Mouse (Mus musculus): ENCODE data around the gene Cenpo.
"Not testable (repeated sequence)": the region's sequence is repeated elsewhere in the genome, so short reads cannot be mapped to it uniquely, and the experiment has no call there.

Gene Cenpo

GRCm38 (mm10) chr12:4233572-4234508, at the start of gene Cenpo, which contains the start of gene Ptrhd1:
Gene Cenpo (minus strand): TSS chr12:4234294.
Gene Ptrhd1 (plus strand): TSS chr12:4234027.
- DNase-seq (ENCODE audit: low read depth, low spot score) = peak; percentile 99

DNA sequence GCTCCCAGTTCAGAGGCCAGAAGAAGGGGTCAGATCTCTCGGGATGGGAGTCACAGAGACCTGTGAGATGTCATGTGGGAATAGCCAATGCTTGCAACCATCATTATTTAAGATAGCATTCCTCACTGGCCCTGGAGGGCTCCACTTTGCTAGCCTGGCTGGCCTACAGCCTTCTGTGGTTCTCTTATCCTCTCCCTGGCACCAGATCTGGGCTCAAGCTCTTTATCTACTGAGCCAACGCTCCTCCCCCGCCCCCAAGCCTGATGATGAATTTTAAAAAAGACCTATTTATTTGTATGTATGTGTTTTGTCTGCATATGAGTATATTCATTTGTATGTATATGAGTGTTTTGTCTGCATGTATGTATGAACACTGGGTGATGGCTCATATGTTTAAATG, 45.8 kb upstream of the Cenpo start:
- no peak for DNase-seq (ENCODE audit: low read depth, low spot score)

DNA sequence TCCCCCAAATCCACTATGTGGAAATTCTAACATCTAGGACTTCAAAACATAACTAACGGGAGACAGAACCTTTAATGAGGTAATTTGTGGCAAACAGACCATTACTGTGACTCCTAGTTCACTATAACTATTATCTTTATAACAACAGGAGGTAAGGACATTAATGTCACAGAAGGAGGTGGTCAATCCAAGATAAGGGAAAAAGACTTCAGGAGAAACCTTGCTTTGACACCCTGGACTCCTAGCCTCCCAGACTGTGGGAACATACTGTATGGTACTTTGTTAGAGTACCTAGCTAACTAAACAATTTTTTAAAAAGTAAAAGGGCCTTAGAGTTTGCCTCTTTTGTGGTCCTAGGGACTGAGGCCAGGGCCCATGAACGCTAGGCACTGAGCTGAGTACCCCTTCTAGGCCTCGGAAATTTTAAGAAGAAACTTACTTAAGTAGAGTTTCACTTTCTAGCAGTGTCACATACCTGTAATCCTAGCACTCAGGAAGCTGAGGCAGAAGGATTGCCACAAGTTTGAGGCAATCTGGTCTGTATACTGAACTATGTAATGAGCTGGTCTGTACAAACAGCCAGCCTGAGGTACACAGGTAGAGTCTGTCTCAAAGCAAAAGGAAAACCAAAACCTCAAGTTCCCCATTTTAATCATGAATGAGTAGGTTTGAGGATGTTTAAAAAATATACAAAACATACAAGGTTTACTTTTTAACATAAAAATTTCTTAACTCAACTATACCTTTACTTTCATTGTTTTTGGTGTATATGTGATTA, 45.1 kb upstream of the Cenpo start:
- DNase-seq (ENCODE audit: low read depth, low spot score) = peak; percentile 83

DNA sequence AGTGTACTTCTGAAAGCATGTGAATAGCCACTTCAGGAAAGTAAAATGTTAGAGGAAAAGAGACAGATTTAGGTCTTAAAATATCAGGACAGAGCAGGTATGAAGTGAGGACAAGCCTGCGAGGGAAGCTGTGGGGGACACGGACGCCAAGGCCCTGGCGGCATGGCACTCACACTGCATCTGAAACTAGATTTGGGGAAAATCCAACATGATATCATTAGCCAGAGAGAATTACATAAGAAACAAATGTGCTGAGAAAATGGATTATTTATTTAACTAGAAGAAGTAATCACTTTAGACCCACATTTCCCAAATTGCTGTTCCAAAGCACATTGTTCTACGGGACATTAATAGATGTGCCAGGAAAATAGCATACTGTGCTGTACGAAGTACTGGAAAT, 37.0 kb upstream of the Cenpo start:
- DNase-seq (ENCODE audit: low read depth, low spot score) = no peak

- DNase-seq (ENCODE audit: low read depth, low spot score) = no peak
Measured at GRCm38 (mm10) chr12:4267765-4268164, 33.7 kb upstream of the Cenpo start.

DNA sequence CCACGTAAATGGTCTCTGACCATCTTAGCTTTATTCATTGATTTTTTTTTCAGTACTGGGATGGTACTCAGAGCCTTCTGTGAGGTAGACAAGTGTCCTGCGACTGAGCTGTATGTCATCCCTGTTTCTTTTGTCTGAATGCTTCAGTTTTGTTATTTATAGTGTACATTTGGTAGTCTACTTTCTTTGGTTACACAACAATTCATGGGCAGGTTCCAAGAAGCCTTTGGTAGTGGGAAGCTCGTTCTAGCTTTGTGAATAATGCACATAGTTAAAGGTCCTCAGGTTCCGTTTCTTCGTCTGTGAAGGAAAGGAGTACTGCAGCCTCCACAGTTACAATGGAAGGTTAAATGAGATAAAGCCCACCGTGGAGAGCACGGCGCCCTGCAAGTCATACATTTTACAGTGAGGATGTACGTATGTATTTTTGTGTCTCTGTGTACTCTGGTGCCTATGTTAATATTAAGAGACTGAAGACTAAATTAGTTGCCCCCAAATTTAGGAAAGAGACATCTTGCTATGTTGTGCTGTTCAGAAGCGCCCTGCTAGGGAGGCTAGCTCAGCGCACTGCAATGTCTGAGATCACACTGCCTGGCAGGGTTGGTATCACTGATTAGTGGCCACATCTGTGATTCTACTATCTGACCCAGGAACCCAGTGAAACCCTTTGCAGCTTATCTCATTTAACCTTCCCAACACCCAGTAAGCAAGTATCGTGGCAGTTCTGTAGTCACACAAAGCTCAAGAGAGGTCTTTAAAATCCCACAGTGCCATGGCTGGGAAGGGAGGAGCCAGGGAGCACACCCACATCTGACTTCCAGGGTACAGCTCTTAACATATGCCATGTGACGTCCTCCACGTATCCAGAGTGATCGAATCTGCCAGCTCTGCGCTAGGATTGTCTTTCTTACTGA, 18.9 kb upstream of the Cenpo start:
- DNase-seq (ENCODE audit: low read depth, low spot score) = no peak

DNA sequence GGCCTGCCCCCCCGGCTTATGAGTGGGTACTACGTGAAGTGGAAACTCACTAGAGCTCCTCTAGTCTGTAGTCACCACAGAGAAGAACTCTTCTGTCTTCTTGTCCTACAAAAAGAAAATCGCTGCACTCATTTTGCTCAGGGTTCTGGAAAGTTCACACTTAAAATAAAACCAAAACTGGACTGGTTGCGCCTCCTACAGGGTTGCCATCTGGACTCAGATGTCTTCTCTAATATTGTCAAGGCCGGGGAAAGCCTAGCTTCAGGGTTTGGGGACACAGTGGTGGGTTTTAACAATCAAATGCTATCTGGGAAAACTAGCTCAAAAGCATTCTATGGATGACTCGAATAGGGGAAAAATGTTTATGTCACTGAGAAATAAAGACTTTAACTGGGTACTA, 15.7 kb upstream of the Cenpo start:
- no peak for DNase-seq (ENCODE audit: low read depth, low spot score)

GRCm38 (mm10) chr12:4245742-4246141, 11.6 kb upstream of the Cenpo start:
- DNase-seq (ENCODE audit: low read depth, low spot score) = no peak

GRCm38 (mm10) chr12:4243805-4244204, 9.7 kb upstream of the Cenpo start:
- DNase-seq (ENCODE audit: low read depth, low spot score) = no peak

DNA sequence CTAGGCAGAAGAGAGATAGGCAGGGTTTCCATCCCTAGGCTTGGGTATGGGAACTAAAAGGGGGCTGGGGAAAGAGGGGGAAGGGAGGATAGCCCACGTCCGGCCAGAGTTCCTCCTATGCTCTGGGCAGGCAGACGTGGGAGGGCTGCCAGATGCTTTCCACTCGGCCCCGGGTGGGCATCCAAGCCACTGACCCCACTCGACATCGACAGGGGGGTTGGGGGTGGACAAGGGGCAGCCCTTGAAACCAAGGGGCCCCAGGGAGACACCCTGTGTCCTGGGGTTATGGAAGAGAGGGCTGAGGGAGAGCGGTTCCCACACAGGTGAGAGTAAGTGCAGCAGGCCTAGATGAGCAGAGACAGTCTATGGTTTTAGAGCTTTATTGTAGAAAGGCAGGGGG, 6.2 kb upstream of the Cenpo start:
- DNase-seq (ENCODE audit: low read depth, low spot score) = not testable (repeated sequence)

DNA sequence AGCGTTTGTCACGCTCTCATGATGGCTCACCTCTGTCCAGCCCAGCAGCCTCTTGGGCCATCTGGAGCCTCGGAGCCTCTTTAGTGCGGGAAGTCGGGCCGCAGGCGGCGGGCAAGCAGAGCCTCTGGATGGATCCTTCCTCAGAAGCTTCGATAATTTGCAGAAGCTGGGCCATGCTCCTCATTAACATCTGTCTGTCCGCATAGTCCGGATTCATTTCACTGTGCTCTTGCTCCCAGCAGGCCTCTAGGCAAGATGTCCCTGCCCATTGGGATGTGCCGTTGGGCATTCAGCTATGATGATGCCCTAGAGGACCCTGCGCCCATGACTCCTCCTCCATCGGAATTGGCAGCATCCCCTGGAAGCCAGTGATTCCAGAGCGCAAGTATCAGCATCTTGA, 3.4 kb upstream of the Cenpo start:
- DNase-seq (ENCODE audit: low read depth, low spot score) = no peak

GRCm38 (mm10) chr12:4232777-4233176, 1.3 kb downstream of the Cenpo start:
- DNase-seq (ENCODE audit: low read depth, low spot score) = no peak

DNA sequence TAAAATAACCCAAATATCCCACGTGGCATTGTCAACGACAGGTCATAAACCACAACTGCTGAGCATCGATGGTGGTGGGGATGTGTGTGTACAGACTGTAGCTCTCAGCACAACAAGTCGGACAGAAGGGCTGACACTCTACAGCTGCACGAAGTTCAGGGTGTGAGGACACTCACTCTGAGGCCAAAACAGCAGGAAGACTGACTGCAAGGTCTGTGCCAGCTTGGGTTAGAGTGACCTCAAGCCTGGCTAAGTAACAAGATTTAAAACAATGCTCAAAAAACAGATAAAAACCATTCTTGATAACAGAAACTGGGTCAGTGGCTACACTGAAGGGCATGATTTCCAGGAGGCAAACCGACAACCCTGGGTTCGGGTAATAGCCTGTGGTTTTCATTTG, 3.9 kb downstream of the Cenpo start:
- DNase-seq (ENCODE audit: low read depth, low spot score) = no peak

DNA sequence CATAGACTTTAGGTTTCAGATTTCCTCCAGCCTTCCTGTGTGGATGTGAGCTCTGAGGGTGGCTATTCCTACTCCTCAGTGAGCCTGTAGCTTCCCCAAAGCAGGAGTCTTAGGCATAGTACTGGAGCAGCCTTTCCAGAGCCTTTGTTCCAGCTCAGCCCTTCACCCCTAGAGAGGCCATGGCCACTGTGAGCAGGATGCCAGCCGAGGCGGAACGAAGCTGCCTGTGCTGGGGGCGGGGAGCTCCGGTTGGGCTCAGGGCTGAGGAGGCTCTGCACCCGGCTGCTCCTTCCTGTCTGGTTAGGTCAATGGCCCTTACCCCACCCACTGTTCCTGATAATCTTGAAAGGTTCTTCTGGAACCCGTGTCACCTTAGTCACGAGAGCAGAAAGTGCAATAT, 21.2 kb downstream of the Cenpo start:
- no peak for DNase-seq (ENCODE audit: low read depth, low spot score)

DNA sequence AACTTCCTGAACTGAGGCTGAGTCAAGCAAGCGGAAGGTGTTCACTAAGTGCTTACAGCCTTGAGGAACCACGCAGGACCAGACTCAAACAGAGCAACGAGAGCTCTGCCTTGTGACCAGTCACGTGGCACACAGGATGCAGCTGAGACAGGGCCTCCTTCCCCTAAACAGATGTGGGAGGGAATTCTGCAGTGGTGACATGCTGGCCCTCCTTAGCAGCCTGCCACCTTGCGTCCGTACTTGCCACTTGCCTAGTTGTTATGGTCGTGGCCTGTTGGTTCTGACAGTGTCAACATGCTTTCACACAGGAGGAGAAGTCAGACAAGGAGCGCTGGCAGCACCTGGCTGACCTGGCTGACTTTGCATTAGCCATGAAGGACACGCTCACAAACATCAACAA, 22.9 kb downstream of the Cenpo start:
- peak; percentile 33 for DNase-seq (ENCODE audit: low read depth, low spot score)

- DNase-seq (ENCODE audit: low read depth, low spot score) = no peak
Measured at GRCm38 (mm10) chr12:4209196-4209595, 24.9 kb downstream of the Cenpo start.

GRCm38 (mm10) chr12:4208405-4209133, 25.5 kb downstream of the Cenpo start:
- peak; percentile 72 for DNase-seq (ENCODE audit: low read depth, low spot score)

DNA sequence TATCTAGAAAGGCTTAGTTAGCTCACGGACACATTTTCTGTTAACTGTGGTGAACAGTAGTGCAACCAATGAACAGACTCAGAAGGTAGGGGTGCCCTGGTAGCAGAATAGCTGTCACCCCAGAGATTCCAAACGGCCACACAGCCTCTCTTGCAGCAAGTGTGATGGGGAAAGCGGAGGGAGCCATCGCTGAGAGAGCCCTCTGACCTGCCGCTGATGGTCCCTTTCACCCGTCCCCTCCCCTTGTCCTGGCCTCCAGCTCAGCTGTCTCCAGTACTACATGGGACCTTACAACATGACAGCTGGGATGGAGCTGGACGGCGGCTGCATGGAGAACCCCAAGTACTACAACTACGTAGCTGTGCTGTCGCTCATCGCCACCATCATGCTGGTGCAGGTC, 28.0 kb downstream of the Cenpo start:
- no peak for DNase-seq (ENCODE audit: low read depth, low spot score)

GRCm38 (mm10) chr12:4202206-4202605, 31.9 kb downstream of the Cenpo start:
- no peak for DNase-seq (ENCODE audit: low read depth, low spot score)

GRCm38 (mm10) chr12:4201454-4202200, 32.5 kb downstream of the Cenpo start:
- DNase-seq (ENCODE audit: low read depth, low spot score) = no peak
